Mouse (Mus musculus): ENCODE data around the gene Defb21. TPM values are rescaled to one million over a fixed set of nuclear protein-coding genes. Genes with fewer than 3 reads are reported as not detected.

Gene Defb21
- total RNA-seq, 2 experiments from 2014 or later: not detected

- intact Hi-C loops (cut with DNase I): no loop called here
- DNase-seq (ENCODE audit: extremely low spot score in 1 of 2, low spot score in 2 of 2): no peak
Measured at GRCm38 (mm10) chr2:152600076-152600475, 27.5 kb downstream of the Defb21 start.

GRCm38 (mm10) chr2:152601275-152601960 is 28.9 kb downstream of the Defb21 start:
- DNase-seq (ENCODE audit: extremely low spot score in 1 of 2, low spot score in 2 of 2): no peak
- intact Hi-C loops (cut with DNase I): no loop called here

- DNase-seq (ENCODE audit: extremely low spot score in 1 of 2, low spot score in 2 of 2): no peak
- intact Hi-C loops (cut with DNase I): no loop called here
Measured at GRCm38 (mm10) chr2:152604057-152604456, 31.5 kb downstream of the Defb21 start, which contains the start of gene Defb36. Gene Defb36 (plus strand): TSS chr2:152604327.

- no peak for DNase-seq (ENCODE audit: extremely low spot score in 1 of 2, low spot score in 2 of 2)
- intact Hi-C loops (cut with DNase I): no loop called here
Measured at GRCm38 (mm10) chr2:152607746-152608145, 35.2 kb downstream of the Defb21 start.

- intact Hi-C loops (cut with DNase I): no loop called here
- DNase-seq (ENCODE audit: extremely low spot score in 1 of 2, low spot score in 2 of 2): no peak
Measured at GRCm38 (mm10) chr2:152608719-152609118, 36.2 kb downstream of the Defb21 start.

GRCm38 (mm10) chr2:152612193-152612592 is 39.6 kb downstream of the Defb21 start:
- peak in 1 of 2 experiments; percentile 45 for DNase-seq (ENCODE audit: extremely low spot score in 1 of 2, low spot score in 2 of 2)
- intact Hi-C loops (cut with DNase I): loop anchor here (10.0 kb wide), 1 partner anchor 223 kb away; the partner anchor contains the start of gene Bcl2l1

- DNase-seq (ENCODE audit: extremely low spot score in 1 of 2, low spot score in 2 of 2): peak; percentile 31 to 78
- intact Hi-C loops (cut with DNase I): loop anchor here (2.0 to 10.0 kb wide), 3 partner anchors 42 to 219 kb away; partner anchors contain the start of gene Bcl2l1
Measured at GRCm38 (mm10) chr2:152615563-152615962, 43.0 kb downstream of the Defb21 start.

GRCm38 (mm10) chr2:152616470-152616869 is 43.9 kb downstream of the Defb21 start:
- intact Hi-C loops (cut with DNase I): loop anchor here (5.0 to 10.0 kb wide), 2 partner anchors 41 to 218 kb away; partner anchors contain the start of gene Bcl2l1
- no peak for DNase-seq (ENCODE audit: extremely low spot score in 1 of 2, low spot score in 2 of 2)

GRCm38 (mm10) chr2:152617374-152617773 is 44.8 kb downstream of the Defb21 start:
- no peak for DNase-seq (ENCODE audit: extremely low spot score in 1 of 2, low spot score in 2 of 2)
- intact Hi-C loops (cut with DNase I): loop anchor here (5.0 to 10.0 kb wide), 2 partner anchors 40 to 217 kb away; partner anchors contain the start of gene Bcl2l1

GRCm38 (mm10) chr2:152620367-152621134 is 48.0 kb downstream of the Defb21 start:
- DNase-seq (ENCODE audit: extremely low spot score in 1 of 2, low spot score in 2 of 2): peak in 1 of 2 experiments; percentile 32
- intact Hi-C loops (cut with DNase I): no loop called here

- intact Hi-C loops (cut with DNase I): no loop called here
- DNase-seq (ENCODE audit: extremely low spot score in 1 of 2, low spot score in 2 of 2): no peak
Measured at GRCm38 (mm10) chr2:152622151-152622550, 49.6 kb downstream of the Defb21 start.

- no peak for DNase-seq (ENCODE audit: extremely low spot score in 1 of 2, low spot score in 2 of 2)
- intact Hi-C loops (cut with DNase I): no loop called here
Measured at GRCm38 (mm10) chr2:152622953-152623352, 50.4 kb downstream of the Defb21 start, which contains the start of gene Defb25. Gene Defb25 (minus strand): TSS chr2:152623053.

Other genes starting within 250 kb of the Defb21 start
- 100 to 1,000 TPM; 106 to 107 TPM for gene Rbck1, start 240.1 kb upstream of the Defb21 start, total RNA-seq (2021)
- gene Trib3, start 228.7 kb upstream of the Defb21 start, total RNA-seq (2021): 1 to 10 TPM in 1 of 2 experiments, under 1 TPM in 1; 0.49 to 1.0 TPM
- gene Nrsn2, start 196.1 kb upstream of the Defb21 start, total RNA-seq (2021): 10 to 100 TPM; 37.5 to 53.4 TPM
- gene Sox12, start 174.7 kb upstream of the Defb21 start, total RNA-seq (2021): 10 to 100 TPM; 35.3 to 38.0 TPM
- 10 to 100 TPM; 10.6 to 10.9 TPM for gene Zcchc3, start 157.7 kb upstream of the Defb21 start, total RNA-seq (2021)
- 1 to 10 TPM; 3.4 to 3.7 TPM for gene 6820408C15Rik, start 157.2 kb upstream of the Defb21 start, total RNA-seq (2021)
- gene Defb23, start 108.1 kb upstream of the Defb21 start, total RNA-seq (2021): not detected
- not detected for gene Defb20, start 95.7 kb upstream of the Defb21 start, total RNA-seq (2021)
- gene Defb22, start 82.6 kb upstream of the Defb21 start, total RNA-seq (2021): not detected
- not detected for gene Defb26, start 61.1 kb upstream of the Defb21 start, total RNA-seq (2021)
- gene Defb28, start 54.5 kb upstream of the Defb21 start, total RNA-seq (2021): not detected
- gene Defb29, start 32.6 kb upstream of the Defb21 start, total RNA-seq (2021): not detected
- not detected for gene Gm17416, start 3.4 kb upstream of the Defb21 start, total RNA-seq (2021)
- not detected for gene Defb19, start 7.6 kb downstream of the Defb21 start, total RNA-seq (2021)
- gene Defb45, start 26.7 kb downstream of the Defb21 start, total RNA-seq (2021): not detected
- gene Defb36, start 31.6 kb downstream of the Defb21 start, total RNA-seq (2021): not detected
- not detected for gene Defb25, start 50.3 kb downstream of the Defb21 start, total RNA-seq (2021)
- gene Rem1, start 54.2 kb downstream of the Defb21 start, total RNA-seq (2021): 1 to 10 TPM; 1.5 TPM
- 100 to 1,000 TPM in 1 of 2 experiments, 10 to 100 TPM in 1; 99.7 to 115 TPM for gene H13, start 96.7 kb downstream of the Defb21 start, total RNA-seq (2021)
- 10 to 100 TPM; 22.9 to 28.1 TPM for gene Mcts2, start 114.3 kb downstream of the Defb21 start, total RNA-seq (2021)
- gene Id1, start 163.5 kb downstream of the Defb21 start, total RNA-seq (2021): 10 to 100 TPM; 20.6 to 24.5 TPM
- 1 to 10 TPM; 1.7 to 1.8 TPM for gene Cox4i2, start 181.4 kb downstream of the Defb21 start, total RNA-seq (2021)

All from left cerebral cortex, postnatal 10 days (tissue).